Mouse (Mus musculus): Measurements from ENCODE around the gene Slc9a8.

Gene Slc9a8

GRCm38 (mm10) chr2:167483827-167484410, 62.4 kb downstream of the Slc9a8 start:
- no peak for DNase-seq (ENCODE audit: low spot score)

GRCm38 (mm10) chr2:167484932-167485331, 63.4 kb downstream of the Slc9a8 start:
- DNase-seq (ENCODE audit: low spot score): no peak

GRCm38 (mm10) chr2:167485501-167486377, 64.2 kb downstream of the Slc9a8 start:
- DNase-seq (ENCODE audit: low spot score): peak; percentile 60

GRCm38 (mm10) chr2:167486573-167486972, 65.1 kb downstream of the Slc9a8 start:
- no peak for DNase-seq (ENCODE audit: low spot score)

- DNase-seq (ENCODE audit: low spot score): no peak
Observed at GRCm38 (mm10) chr2:167487551-167487950, 66.0 kb downstream of the Slc9a8 start.

GRCm38 (mm10) chr2:167487994-167488393, 66.5 kb downstream of the Slc9a8 start:
- peak; percentile 66 for DNase-seq (ENCODE audit: low spot score)

GRCm38 (mm10) chr2:167490813-167491525, 69.5 kb downstream of the Slc9a8 start:
- no peak for DNase-seq (ENCODE audit: low spot score)

- DNase-seq (ENCODE audit: low spot score): peak; percentile 76
Observed at GRCm38 (mm10) chr2:167491757-167492708, 70.5 kb downstream of the Slc9a8 start, which contains the start of gene Rnf114. Rnf114 (plus strand) TSS chr2:167492645.

GRCm38 (mm10) chr2:167492713-167493636, 71.5 kb downstream of the Slc9a8 start, which contains the start of gene Spata2:
Spata2 (minus strand) TSS chr2:167492887.
- DNase-seq (ENCODE audit: low spot score): peak; percentile 94

GRCm38 (mm10) chr2:167496437-167496836, 74.9 kb downstream of the Slc9a8 start:
- DNase-seq (ENCODE audit: low spot score): no peak

GRCm38 (mm10) chr2:167497272-167497671, 75.8 kb downstream of the Slc9a8 start:
- DNase-seq (ENCODE audit: low spot score): peak; percentile 58

GRCm38 (mm10) chr2:167502554-167503252, 81.2 kb downstream of the Slc9a8 start:
- DNase-seq (ENCODE audit: low spot score): no peak

- DNase-seq (ENCODE audit: low spot score): peak; percentile 96
Observed at GRCm38 (mm10) chr2:167503253-167503895, 81.9 kb downstream of the Slc9a8 start.

- DNase-seq (ENCODE audit: low spot score): peak; percentile 77
Observed at GRCm38 (mm10) chr2:167503896-167504349, 82.4 kb downstream of the Slc9a8 start.

GRCm38 (mm10) chr2:167505127-167505526, 83.6 kb downstream of the Slc9a8 start:
- DNase-seq (ENCODE audit: low spot score): no peak

GRCm38 (mm10) chr2:167506546-167507260, 85.2 kb downstream of the Slc9a8 start:
- DNase-seq (ENCODE audit: low spot score): no peak

GRCm38 (mm10) chr2:167507719-167508385, 86.3 kb downstream of the Slc9a8 start:
- DNase-seq (ENCODE audit: low spot score): no peak

- no peak for DNase-seq (ENCODE audit: low spot score)
Observed at GRCm38 (mm10) chr2:167508569-167508968, 87.1 kb downstream of the Slc9a8 start.
